Mouse (Mus musculus) G1E (cell line): ENCODE measurements around the gene Msi1.

Experiments
- CTCF ChIP-seq: IDR thresholded peaks from 2 replicates; pipeline ENCODE4 v1.5.1; 2012; ENCODE audit warnings: low read depth, low read length, inconsistent platforms, mixed read lengths
- GATA1 ChIP-seq: IDR thresholded peaks from 2 replicates; pipeline ENCODE4 v1.6.1; 2012; ENCODE audit warnings: borderline replicate concordance, low read length, inconsistent platforms, mixed read lengths
- POLR2AphosphoS5 ChIP-seq: IDR thresholded peaks from 2 replicates; pipeline ENCODE4 v1.6.1; 2012; ENCODE audit warnings: low read depth, low read length, inconsistent platforms; ENCODE audit not compliant: insufficient replicate concordance
- TAL1 ChIP-seq: conservative IDR thresholded peaks from 2 replicates; pipeline ENCODE4 v1.6.1; 2012; ENCODE audit warnings: low read depth, low read length, inconsistent platforms, mixed read lengths

GRCm38 (mm10) chr5:115405205-115405604 lies 24.2 kb upstream of the Msi1 start:
- TF ChIP-seq TAL1 = no peak
- TF ChIP-seq CTCF = no peak
- TF ChIP-seq POLR2AphosphoS5 = no peak
- TF ChIP-seq GATA1 = no peak
